Mouse (Mus musculus): ENCODE results near the gene Gm20807. TPM values are rescaled to one million over a fixed set of nuclear protein-coding genes. Genes with fewer than 3 reads are reported as not detected.

The Gm20807 gene
- 10.1 TPM for polyA plus RNA-seq (2014; fragmentation: Illumina TruSeq; extraction: RNeasy Lipid Tissue Mini Kit (QIAGEN cat#74804); ENCODE audit: low read depth, low replicate concordance)

GRCm38 (mm10) chrY:13042591-13042990, at the start of gene Gm20807:
TSS of gene Gm20807 (plus strand) at chrY:13042891.

Other genes with a start within 250 kb of the Gm20807 start
- not detected for gene Gm21891, start 90.6 kb downstream of the Gm20807 start, polyA plus RNA-seq (2014; fragmentation: Illumina TruSeq; extraction: RNeasy Lipid Tissue Mini Kit (QIAGEN cat#74804); ENCODE audit: low read depth, low replicate concordance)
- gene Gm21425, start 119.1 kb downstream of the Gm20807 start, polyA plus RNA-seq (2014; fragmentation: Illumina TruSeq; extraction: RNeasy Lipid Tissue Mini Kit (QIAGEN cat#74804); ENCODE audit: low read depth, low replicate concordance), result not detected
- gene Gm21828, start 181.0 kb downstream of the Gm20807 start, polyA plus RNA-seq (2014; fragmentation: Illumina TruSeq; extraction: RNeasy Lipid Tissue Mini Kit (QIAGEN cat#74804); ENCODE audit: low read depth, low replicate concordance), result not detected
- 6.6 TPM for gene Gm21440, start 209.5 kb downstream of the Gm20807 start, polyA plus RNA-seq (2014; fragmentation: Illumina TruSeq; extraction: RNeasy Lipid Tissue Mini Kit (QIAGEN cat#74804); ENCODE audit: low read depth, low replicate concordance)
- 18.8 TPM for gene Gm21454, start 209.6 kb downstream of the Gm20807 start, polyA plus RNA-seq (2014; fragmentation: Illumina TruSeq; extraction: RNeasy Lipid Tissue Mini Kit (QIAGEN cat#74804); ENCODE audit: low read depth, low replicate concordance)